Mouse (Mus musculus): ENCODE measurements around the gene Maob.

Gene Maob

GRCm38 (mm10) chrX:16817261-16817769, at the start of gene Maob:
TSS of gene Maob (minus strand) at chrX:16817366.
- DNase-seq (ENCODE audit: extremely low read depth, low read depth): no peak

DNA sequence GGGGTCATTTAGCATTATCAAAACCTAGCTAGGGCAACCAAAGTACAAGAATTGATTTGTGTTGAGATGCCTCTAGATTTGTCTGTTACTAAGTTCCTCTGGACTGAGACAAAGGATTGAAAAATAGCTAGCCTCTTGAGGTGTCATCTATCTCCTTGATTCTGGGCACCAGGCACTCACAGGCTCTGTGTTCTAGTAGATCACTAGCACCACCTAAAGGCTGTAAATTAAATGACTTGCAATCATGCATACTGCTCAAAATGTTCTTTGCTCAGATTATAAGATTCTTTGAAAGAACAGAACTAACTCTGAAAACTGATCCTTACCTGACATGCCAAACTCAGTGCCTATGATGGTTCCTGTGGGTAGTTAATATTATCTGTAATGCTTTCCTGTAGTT, 43.1 kb upstream of the Maob start:
- DNase-seq (ENCODE audit: extremely low read depth, low read depth): no peak

GRCm38 (mm10) chrX:16846034-16846433, 28.9 kb upstream of the Maob start:
- no peak for DNase-seq (ENCODE audit: extremely low read depth, low read depth)

GRCm38 (mm10) chrX:16841443-16841842, 24.3 kb upstream of the Maob start:
- DNase-seq (ENCODE audit: extremely low read depth, low read depth): no peak

- no peak for DNase-seq (ENCODE audit: extremely low read depth, low read depth)
These were observed 20.1 kb upstream of the Maob start for GRCm38 (mm10) chrX:16837293-16837692.

GRCm38 (mm10) chrX:16836488-16837082, 19.4 kb upstream of the Maob start:
- DNase-seq (ENCODE audit: extremely low read depth, low read depth): no peak

GRCm38 (mm10) chrX:16826028-16826427, 8.9 kb upstream of the Maob start:
- no peak for DNase-seq (ENCODE audit: extremely low read depth, low read depth)

DNA sequence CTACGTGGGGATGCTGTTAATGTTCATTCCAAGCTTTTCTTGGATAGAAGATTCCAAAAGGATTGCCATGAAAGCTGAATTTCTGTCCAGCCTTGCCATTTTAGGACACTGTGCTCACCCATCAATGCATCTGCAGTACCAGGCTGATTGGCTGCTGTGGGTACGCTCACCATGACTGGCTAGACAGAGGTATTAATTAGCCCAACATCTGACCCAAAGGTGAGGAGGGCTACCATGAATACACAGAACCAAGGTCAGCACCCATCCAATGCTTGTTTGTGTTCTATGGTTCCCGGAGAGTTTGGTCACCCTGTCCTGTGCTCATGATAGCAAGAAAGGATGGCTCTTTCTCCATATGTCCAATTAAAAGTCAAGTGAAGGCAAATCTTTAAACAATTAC, 1.2 kb downstream of the Maob start:
- no peak for DNase-seq (ENCODE audit: extremely low read depth, low read depth)

- no peak for DNase-seq (ENCODE audit: extremely low read depth, low read depth)
These were observed 5.1 kb downstream of the Maob start for GRCm38 (mm10) chrX:16812080-16812479.

GRCm38 (mm10) chrX:16767453-16767852, 49.7 kb downstream of the Maob start:
- DNase-seq (ENCODE audit: extremely low read depth, low read depth): no peak

DNA sequence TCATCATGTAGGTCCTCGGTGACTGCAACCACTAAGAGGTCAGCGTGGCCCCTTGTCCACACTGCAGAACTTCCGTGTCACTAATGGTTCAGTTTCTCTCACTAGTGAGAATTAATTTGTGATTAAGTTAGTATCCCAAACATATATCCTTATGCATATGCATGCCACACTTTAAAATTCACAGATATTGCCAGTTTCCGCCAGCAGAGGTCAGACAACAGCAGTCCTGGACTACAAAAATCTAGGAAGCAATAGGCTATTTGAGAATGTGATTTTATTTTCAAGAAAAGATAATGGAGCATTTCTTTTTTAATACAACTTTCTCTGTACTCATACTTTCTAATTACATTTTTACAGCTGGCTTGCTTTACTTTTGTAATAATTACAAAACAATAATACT, 51.0 kb downstream of the Maob start:
- DNase-seq (ENCODE audit: extremely low read depth, low read depth): no peak

DNA sequence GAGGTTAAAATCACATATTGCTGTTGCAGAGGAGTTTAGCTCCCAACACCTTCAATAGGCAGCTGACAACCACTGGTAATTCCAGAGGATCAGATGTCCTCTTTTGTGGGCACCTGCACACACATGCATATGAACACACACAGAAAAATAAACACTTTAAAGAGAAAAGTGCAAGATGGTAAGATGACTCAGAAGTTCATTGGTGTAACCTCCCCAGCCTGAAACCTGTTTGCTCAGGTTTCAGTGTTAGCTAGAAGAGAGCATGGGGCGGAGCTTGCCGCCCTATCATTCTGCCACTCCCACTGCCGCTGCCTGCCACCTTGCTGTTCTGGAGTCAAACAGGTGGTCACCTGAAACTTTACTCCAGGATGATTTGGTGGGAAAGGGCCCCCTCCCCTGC, 55.7 kb downstream of the Maob start:
- DNase-seq (ENCODE audit: extremely low read depth, low read depth): no peak

DNA sequence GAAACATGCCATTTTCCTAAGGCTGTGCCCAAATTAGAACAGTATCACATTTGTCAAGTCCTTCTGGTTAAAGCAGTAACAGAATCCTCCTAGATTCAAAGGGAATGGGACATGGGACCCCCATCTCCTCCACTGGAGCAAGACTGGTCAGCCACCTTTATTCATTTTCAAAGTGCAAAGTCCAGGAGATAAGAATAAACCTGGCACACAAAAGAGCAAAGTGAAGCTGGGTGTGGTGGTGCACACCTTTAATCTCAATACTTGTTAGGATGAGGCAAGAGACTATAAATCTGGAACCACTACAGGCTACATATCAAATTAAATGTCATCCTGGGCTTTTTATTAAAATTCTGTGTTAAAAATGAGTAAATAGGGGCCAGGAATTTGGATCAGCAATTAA, 62.4 kb downstream of the Maob start:
- no peak for DNase-seq (ENCODE audit: extremely low read depth, low read depth)

GRCm38 (mm10) chrX:16748932-16749331, 68.2 kb downstream of the Maob start:
- no peak for DNase-seq (ENCODE audit: extremely low read depth, low read depth)

GRCm38 (mm10) chrX:16714033-16714432, 103.1 kb downstream of the Maob start:
- DNase-seq (ENCODE audit: extremely low read depth, low read depth): no peak

GRCm38 (mm10) chrX:16706094-16706493, 111.1 kb downstream of the Maob start:
- DNase-seq (ENCODE audit: extremely low read depth, low read depth): no peak

All from MEL-GATA-1-ER (cell line).